Mouse (Mus musculus): ENCODE data around the gene Zfp106. TPM values are rescaled to one million over a fixed set of nuclear protein-coding genes. Genes with fewer than 3 reads are reported as not detected.

Zfp106 gene
- polyA plus RNA-seq, 1 experiment from 2014 or later: 25.6 TPM

- H3K4me2 ChIP-seq: no peak overlapping the region
- no peak for ATAC-seq (ENCODE audit: low read depth)
- peaks cover 30% of the 10 kb centered on the region for H3K4me1 ChIP-seq (replicated peaks)
- DNase-seq: no peak
- WGBS (ENCODE audit: insufficient replicate concordance): 38% methylated on average over 17 of the region's 17 CpGs
- no peak overlapping the region for H3K4me3 ChIP-seq (replicated peaks)
- H3K9ac ChIP-seq: no peak overlapping the region
- peaks cover 11% of the 10 kb centered on the region for H3K36me3 ChIP-seq
- no peaks in the 10 kb centered on the region for H3K27me3 ChIP-seq
- H3K9me3 ChIP-seq (replicated peaks): no peaks in the 10 kb centered on the region
- 0 out of 2 replicates have a peak overlapping the region, but pooled peaks have one; percentile 45 for H3K27ac ChIP-seq
These were observed 62.3 kb downstream of the Zfp106 start for GRCm38 (mm10) chr2:120501136-120501918.

- DNase-seq: peak; percentile 6
- no peaks in the 10 kb centered on the region for H3K27me3 ChIP-seq
- 12% methylated on average over 6 of the region's 6 CpGs for WGBS (ENCODE audit: insufficient replicate concordance)
- no peak overlapping the region for H3K9ac ChIP-seq
- H3K4me1 ChIP-seq (replicated peaks): peaks cover 30% of the 10 kb centered on the region
- no peak overlapping the region for H3K4me3 ChIP-seq (replicated peaks)
- H3K9me3 ChIP-seq (replicated peaks): no peaks in the 10 kb centered on the region
- peak overlapping the region; percentile 45 for H3K27ac ChIP-seq
- H3K36me3 ChIP-seq: no peaks in the 10 kb centered on the region
- H3K4me2 ChIP-seq: 0 out of 2 replicates have a peak overlapping the region, but pooled peaks have one; percentile 14
- peak; percentile 74 for ATAC-seq (ENCODE audit: low read depth)
These were observed 63.6 kb downstream of the Zfp106 start for GRCm38 (mm10) chr2:120499971-120500471.

GRCm38 (mm10) chr2:120496511-120496910 is 67.1 kb downstream of the Zfp106 start:
- 64% methylated on average over 3 of the region's 3 CpGs for WGBS (ENCODE audit: insufficient replicate concordance)
- no peak overlapping the region for H3K4me2 ChIP-seq
- H3K4me1 ChIP-seq (replicated peaks): peaks cover 20% of the 10 kb centered on the region
- H3K27ac ChIP-seq: no peak overlapping the region
- no peaks in the 10 kb centered on the region for H3K9me3 ChIP-seq (replicated peaks)
- DNase-seq (no peak), ATAC-seq (ENCODE audit: low read depth) (no peak)
- no peak overlapping the region for H3K9ac ChIP-seq
- no peaks in the 10 kb centered on the region for H3K36me3 ChIP-seq
- H3K27me3 ChIP-seq: no peaks in the 10 kb centered on the region
- no peak overlapping the region for H3K4me3 ChIP-seq (replicated peaks)

DNA sequence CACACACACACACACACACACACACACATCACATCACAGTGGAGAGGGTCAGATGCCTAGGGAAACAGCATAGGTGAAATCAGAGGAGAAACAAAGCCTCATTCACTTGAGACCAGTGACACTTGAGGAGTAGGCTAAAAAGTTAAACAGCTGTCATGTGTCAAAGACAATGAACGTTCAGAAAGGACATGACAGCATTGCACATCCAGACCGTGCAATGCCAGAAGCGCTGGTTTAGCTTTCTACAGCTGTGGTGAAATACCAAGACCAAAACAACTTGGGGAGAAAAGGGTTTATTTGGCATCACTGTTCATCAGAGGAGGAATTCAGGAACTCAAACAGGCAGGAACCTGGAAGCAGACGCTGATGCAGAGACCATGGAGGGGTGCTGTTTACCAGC is 70.4 kb downstream of the Zfp106 start:
- no peak for ATAC-seq (ENCODE audit: low read depth)
- Histone ChIP-seq H3K9ac (no peak overlapping the region), H3K4me3 (replicated peaks) (no peak overlapping the region), H3K9me3 (replicated peaks) (no peaks in the 10 kb centered on the region), H3K27ac (no peak overlapping the region), H3K27me3 (no peaks in the 10 kb centered on the region), H3K4me2 (no peak overlapping the region), H3K36me3 (no peaks in the 10 kb centered on the region), H3K4me1 (replicated peaks) (no peaks in the 10 kb centered on the region)
- 56% methylated on average over 4 of the region's 4 CpGs for WGBS (ENCODE audit: insufficient replicate concordance)
- no peak for DNase-seq

DNA sequence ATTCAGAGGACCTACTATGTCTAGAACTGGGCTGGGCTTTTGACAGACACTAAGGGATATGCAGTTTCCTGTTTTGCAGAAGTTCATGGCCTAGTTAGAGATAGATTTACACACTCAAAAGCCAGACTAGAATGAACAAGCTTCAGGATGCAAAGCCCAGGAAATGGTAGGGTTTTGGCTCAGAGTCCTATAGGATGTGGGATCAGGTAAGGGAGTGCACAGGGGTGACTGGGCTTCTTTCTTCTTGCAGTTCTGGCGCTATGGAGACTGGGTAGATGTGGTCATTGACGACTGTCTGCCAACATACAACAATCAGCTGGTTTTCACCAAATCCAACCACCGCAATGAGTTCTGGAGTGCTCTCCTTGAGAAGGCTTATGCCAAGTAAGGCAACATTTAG is 79.4 kb downstream of the Zfp106 start:
- 77% methylated on average over 3 of the region's 3 CpGs for WGBS (ENCODE audit: insufficient replicate concordance)
- Histone ChIP-seq H3K27me3 (no peaks in the 10 kb centered on the region), H3K27ac (no peak overlapping the region), H3K4me2 (no peak overlapping the region), H3K4me3 (replicated peaks) (no peak overlapping the region), H3K9me3 (replicated peaks) (no peaks in the 10 kb centered on the region), H3K9ac (no peak overlapping the region), H3K4me1 (replicated peaks) (no peaks in the 10 kb centered on the region), H3K36me3 (no peaks in the 10 kb centered on the region)
- no peak for DNase-seq
- no peak for ATAC-seq (ENCODE audit: low read depth)

DNA sequence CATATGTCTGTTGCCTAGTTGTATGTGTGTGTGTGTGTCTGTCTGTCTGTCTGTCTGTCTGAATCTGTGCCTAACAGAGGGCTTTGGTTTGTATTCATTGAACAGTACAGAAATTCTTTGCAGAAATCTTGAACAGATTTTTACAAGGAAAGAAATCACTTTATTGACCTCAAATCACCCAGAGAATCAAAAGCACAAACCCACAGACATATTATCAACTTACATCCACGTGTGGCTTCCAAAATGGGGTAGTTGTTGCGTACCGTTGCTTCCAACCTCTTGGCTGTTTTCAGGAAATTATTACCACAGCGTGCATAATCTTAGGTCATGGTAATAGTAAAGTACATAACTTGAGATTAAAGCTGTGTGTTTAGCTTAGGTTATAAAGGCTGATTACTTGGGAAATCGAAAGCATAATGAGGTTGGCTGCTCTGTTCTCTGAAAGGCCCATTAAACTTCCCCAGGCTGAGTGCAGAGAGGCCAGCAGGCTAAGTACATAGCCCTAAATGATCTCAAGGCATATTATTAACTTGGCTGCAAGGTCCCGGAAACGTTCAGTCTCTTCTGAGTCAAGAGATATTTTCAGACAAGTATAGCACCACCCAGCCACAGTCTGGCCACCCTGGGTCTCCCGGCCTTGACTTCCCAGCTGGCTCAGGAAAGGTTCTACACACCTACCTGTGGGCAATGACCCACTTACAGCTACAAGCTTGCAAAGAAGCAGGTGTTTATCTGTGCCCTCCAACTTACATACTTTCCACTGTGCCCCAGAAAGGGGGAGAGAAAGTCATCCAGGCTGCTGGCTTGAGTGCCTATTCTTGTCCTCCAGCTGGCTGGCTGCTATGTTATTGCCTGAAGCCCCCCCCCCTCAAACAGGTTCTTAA is 80.9 kb downstream of the Zfp106 start:
- Histone ChIP-seq H3K4me2 (no peak overlapping the region), H3K4me1 (replicated peaks) (no peaks in the 10 kb centered on the region), H3K4me3 (replicated peaks) (no peak overlapping the region), H3K9me3 (replicated peaks) (no peaks in the 10 kb centered on the region), H3K9ac (no peak overlapping the region), H3K36me3 (no peaks in the 10 kb centered on the region), H3K27me3 (no peaks in the 10 kb centered on the region), H3K27ac (no peak overlapping the region)
- ATAC-seq (ENCODE audit: low read depth) (no peak), DNase-seq (no peak)
- 45% methylated on average over 8 of the region's 8 CpGs for WGBS (ENCODE audit: insufficient replicate concordance)

- WGBS (ENCODE audit: insufficient replicate concordance): 56% methylated on average over 8 of the region's 8 CpGs
- ATAC-seq (ENCODE audit: low read depth): no peak
These were observed 81.7 kb downstream of the Zfp106 start for GRCm38 (mm10) chr2:120481921-120482320.

DNA sequence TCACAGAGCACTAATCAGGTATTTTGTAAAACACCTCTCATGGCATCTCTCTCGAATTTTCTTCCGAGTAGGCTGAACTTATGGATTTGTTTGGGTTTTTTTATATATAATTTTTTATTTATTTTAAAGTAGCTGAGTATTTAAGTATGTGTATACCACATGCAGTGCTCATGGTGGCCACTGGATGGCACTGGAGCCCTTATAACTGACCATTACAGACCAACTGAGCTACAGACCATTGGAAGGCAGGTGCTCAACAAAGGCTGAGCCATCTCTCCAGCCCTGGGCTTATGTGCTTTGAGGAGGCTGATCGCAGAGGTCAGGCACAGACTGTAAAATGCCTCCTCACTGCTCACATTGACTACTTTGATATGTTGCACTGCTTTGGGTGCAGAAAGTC is 85.0 kb downstream of the Zfp106 start:
- no peaks in the 10 kb centered on the region for H3K36me3 ChIP-seq
- ATAC-seq (ENCODE audit: low read depth) (peak; percentile 45; the same call in 1 of the 2 replicates), DNase-seq (peak; percentile 52)
- no peak overlapping the region for H3K4me3 ChIP-seq (replicated peaks)
- H3K27ac ChIP-seq: no peak overlapping the region
- H3K4me1 ChIP-seq (replicated peaks): no peaks in the 10 kb centered on the region
- 32% methylated on average over 3 of the region's 3 CpGs for WGBS (ENCODE audit: insufficient replicate concordance)
- H3K9ac ChIP-seq: no peak overlapping the region
- H3K27me3 ChIP-seq: no peaks in the 10 kb centered on the region
- no peaks in the 10 kb centered on the region for H3K9me3 ChIP-seq (replicated peaks)
- H3K4me2 ChIP-seq: no peak overlapping the region

More at GRCm38 (mm10) chr2:120481921-120482320, 81.7 kb downstream of the Zfp106 start:
- Histone ChIP-seq H3K27ac (no peak overlapping the region), H3K4me3 (replicated peaks) (no peak overlapping the region), H3K36me3 (no peaks in the 10 kb centered on the region), H3K9ac (no peak overlapping the region), H3K4me1 (replicated peaks) (no peaks in the 10 kb centered on the region), H3K9me3 (replicated peaks) (no peaks in the 10 kb centered on the region), H3K4me2 (no peak overlapping the region), H3K27me3 (no peaks in the 10 kb centered on the region)
- DNase-seq: no peak

GRCm38 (mm10) chr2:120476277-120477087 is 87.2 kb downstream of the Zfp106 start:
- Histone ChIP-seq H3K4me3 (replicated peaks) (no peak overlapping the region), H3K9ac (no peak overlapping the region), H3K4me2 (no peak overlapping the region), H3K27me3 (no peaks in the 10 kb centered on the region), H3K9me3 (replicated peaks) (no peaks in the 10 kb centered on the region), H3K4me1 (replicated peaks) (no peaks in the 10 kb centered on the region), H3K36me3 (no peaks in the 10 kb centered on the region), H3K27ac (no peak overlapping the region)
- no peak for ATAC-seq (ENCODE audit: low read depth)
- 72% methylated on average over 13 of the region's 13 CpGs for WGBS (ENCODE audit: insufficient replicate concordance)
- DNase-seq: no peak

DNA sequence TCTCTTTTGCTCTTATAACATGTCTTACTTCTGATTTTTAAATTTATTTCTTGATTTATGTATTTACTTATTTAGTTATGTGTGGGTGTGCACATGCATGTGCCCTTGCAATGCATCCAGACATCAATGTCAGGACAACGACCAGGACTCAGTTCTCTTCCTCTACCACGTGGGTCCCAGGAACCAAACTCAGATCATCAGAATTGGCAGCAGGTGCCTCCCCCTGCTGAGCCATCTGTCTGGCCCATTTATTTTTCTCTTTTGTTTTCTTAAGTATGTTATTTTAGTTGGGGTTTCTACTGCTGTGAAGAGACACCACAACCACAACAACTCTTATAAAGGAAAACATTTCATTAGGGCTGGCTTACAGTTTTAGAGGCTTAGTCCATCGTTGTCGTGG is 92.8 kb downstream of the Zfp106 start:
- Histone ChIP-seq H3K4me1 (replicated peaks) (peaks cover 9% of the 10 kb centered on the region; the same call in 1 of the 2 replicates), H3K27me3 (no peaks in the 10 kb centered on the region), H3K9me3 (replicated peaks) (no peaks in the 10 kb centered on the region), H3K9ac (no peak overlapping the region), H3K4me3 (replicated peaks) (no peak overlapping the region), H3K36me3 (no peaks in the 10 kb centered on the region), H3K27ac (no peak overlapping the region), H3K4me2 (no peak overlapping the region)
- 68% methylated on average over 4 of the region's 4 CpGs for WGBS (ENCODE audit: insufficient replicate concordance)
- no peak for ATAC-seq (ENCODE audit: low read depth)
- no peak for DNase-seq

GRCm38 (mm10) chr2:120469715-120470114 is 93.9 kb downstream of the Zfp106 start:
- H3K9ac ChIP-seq: no peak overlapping the region
- H3K4me2 ChIP-seq: no peak overlapping the region
- WGBS (ENCODE audit: insufficient replicate concordance): 63% methylated on average over 10 of the region's 10 CpGs
- ATAC-seq (ENCODE audit: low read depth): no peak
- DNase-seq: no peak
- H3K4me1 ChIP-seq (replicated peaks): peaks cover 16% of the 10 kb centered on the region; the same call in 1 of the 2 replicates
- H3K9me3 ChIP-seq (replicated peaks): no peaks in the 10 kb centered on the region
- no peaks in the 10 kb centered on the region for H3K27me3 ChIP-seq
- no peaks in the 10 kb centered on the region for H3K36me3 ChIP-seq
- no peak overlapping the region for H3K27ac ChIP-seq
- H3K4me3 ChIP-seq (replicated peaks): no peak overlapping the region

Data from liver, embryonic 13.5 days (tissue).